Mouse (Mus musculus): ENCODE measurements around the gene Pdzd8.

Gene Pdzd8

DNA sequence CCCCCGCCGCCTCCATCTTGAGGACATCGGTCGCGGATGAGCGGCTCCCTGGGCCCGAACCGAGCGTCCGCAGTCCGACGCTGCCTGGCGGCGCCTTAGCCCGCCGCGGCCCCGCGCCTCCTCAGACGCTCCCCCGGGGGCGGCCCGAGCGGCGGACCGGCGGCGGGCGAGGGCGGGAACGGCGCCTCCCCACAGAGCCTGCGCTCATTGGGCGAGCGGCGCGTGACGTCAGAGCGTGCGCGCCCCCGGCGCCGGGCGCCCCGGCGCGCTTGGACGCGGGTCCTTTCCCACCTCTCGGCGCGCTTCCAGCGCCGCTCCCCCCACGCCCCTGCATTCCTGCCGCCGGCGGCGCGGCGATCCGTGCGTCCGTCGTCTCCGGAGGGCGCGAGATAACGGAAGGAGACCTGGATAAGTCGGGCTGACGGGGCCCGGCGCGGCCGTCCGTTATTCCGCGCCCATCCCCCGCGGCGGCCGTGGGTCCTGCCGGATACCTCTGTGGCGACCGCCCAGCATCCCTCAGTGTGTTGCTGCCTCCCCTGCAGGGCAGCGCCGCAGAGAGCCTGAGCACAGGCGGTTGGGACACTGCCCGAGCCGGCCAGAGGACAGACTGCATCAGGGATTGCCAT is at the start of gene Pdzd8:
Gene Pdzd8, minus strand, starts transcription at position 123 of the 626 bp plus-strand sequence.
- DNase-seq (ENCODE audit: low read depth, low spot score), result peak; percentile 93

DNA sequence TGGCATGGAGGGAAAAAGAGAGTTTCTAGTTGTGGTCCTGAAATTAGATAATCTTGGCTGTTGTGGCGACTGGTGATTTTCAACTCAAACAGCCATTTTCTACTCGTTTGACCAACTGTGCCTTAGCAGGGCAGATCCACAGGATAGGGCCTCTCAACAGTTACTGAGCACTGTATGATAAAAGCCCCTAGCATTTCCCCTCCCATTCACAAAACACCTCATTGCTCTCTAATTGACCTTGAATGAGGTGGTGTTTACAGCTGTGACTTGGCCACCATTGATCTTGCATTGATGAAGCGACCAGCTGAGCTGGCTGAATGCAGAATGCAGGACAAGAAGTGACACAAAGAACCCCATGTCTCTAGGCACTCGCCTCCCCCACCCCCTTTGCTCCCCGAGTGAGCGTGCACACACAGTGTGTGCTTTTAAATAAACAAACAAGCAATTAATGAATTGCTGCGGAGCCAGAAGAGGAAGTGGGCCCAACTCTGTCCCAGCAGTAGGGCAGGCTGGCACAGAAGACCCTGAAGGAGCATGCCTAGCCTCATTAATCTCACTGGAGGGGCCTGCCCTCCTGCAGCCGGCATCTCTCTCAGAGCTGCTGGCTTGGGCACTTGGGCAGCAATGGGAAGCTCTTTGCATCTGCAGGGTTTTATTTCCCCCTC is 48.3 kb upstream of the Pdzd8 start:
- no peak for DNase-seq (ENCODE audit: low read depth, low spot score)

DNA sequence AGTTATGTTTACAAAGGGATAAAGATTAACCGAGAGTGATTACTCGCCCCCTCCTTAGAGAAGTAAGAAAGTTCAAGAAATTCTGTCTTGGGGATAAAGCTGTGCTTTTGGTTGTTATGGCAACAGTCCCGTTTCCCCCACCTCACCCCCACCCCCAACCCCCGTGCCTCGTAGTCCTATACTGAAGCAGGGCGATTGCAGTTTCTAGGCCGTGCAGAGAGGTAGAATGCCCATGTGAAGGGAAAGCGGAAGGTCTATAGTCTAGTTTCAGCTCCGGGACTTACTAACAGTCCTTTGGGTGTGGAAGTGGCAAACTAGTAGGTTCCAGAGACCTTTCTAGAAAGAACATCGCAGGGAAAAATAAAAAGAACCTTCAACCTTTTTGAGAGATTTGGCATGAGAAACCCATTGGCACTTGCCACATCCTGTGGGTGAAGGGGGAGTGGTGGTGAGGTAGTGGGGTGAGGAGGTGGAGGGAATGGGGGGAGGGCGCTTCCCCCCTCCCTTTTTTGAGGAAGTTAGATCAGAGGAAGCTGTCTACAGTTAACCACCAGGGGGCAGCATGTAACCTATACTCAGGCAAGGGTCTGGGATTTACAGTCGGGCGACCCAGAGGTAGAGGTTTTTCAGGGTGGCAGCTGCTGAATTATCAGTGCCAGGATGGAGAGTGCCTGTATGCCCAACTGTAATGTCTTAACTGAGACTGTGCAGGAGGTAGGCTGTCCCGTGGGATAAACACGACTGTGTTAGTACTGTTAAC is 43.4 kb upstream of the Pdzd8 start:
- peak; percentile 95 for DNase-seq (ENCODE audit: low read depth, low spot score)

DNA sequence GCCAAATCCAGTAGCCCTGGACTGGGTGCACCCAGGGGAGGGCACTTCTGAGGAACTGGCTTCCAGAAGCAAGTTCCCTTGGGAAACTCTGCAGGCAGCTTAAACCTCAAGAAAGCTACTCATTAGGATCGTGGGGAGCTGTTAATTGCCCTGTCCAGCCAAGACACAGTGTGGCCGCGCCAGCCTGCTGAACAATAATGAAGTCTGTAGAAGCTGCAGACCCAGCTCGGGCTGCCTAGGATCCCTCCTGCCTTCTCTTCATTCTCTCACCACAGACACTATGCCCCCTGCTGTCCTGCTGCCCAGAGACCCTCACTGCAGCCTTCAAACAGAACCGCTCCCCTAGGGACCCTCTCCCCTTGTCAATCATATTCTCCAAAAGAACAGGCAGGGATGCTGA is 42.8 kb upstream of the Pdzd8 start:
- peak; percentile 20 for DNase-seq (ENCODE audit: low read depth, low spot score)

DNA sequence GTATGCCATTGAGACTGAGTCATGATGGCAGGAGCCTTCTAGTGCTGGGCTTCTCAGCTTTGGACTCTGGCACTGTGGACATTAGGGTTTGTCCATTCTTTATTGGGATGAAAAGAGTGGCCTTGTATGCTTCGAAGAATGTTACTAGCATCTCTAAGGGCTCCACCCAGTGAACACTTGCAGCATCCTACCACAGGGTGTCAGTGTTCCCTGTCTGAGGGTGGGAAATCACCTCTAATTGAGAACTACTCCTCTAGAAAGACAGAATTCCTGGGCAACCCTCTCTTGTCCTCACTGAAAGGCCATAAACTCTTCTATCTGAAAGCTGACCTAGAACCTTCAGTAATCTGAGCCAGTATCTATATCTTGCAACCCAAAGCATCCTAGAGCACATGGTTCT is 41.6 kb upstream of the Pdzd8 start:
- DNase-seq (ENCODE audit: low read depth, low spot score), result peak; percentile 74

DNA sequence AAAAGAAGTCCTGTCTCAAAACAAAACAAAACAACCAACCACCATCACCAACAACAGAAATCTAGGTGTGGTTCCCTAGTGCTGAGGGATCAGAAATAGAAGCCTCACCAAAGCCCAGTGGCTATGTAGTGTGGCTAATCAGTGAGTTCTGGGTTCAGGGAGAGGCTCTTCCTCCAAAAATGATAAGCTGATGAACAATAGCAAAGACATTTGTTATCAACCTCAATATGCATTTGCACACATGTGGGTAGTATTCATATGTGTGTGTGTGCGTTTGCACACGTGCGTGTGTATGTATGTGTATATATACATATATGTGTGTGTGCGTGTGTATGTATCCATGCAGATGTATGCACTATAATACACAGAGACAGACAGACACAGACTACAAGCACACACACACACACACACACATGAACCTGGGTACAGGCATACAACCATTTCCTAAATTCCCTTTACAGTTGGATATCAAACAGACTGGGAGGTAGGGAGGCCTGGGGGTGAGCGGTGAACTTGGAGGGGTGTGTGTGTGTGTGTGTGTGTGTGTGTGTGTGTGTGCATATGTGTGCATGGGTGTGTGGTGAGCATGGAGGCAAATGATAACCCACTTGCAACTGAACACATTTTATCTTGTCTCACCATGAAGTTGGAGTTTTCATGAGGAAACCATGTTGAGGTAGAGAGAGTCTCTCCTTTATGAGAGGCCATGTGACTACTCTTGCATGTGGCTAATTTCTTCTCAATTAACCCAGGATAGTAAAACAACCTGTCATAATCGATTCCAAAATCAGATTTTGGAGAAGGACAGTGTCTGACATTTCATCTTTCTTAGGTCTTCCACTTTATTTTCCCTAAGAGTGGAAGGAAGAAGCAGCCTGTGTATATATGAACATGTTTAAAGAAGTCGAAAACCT is 39.3 kb upstream of the Pdzd8 start:
- DNase-seq (ENCODE audit: low read depth, low spot score), result no peak

DNA sequence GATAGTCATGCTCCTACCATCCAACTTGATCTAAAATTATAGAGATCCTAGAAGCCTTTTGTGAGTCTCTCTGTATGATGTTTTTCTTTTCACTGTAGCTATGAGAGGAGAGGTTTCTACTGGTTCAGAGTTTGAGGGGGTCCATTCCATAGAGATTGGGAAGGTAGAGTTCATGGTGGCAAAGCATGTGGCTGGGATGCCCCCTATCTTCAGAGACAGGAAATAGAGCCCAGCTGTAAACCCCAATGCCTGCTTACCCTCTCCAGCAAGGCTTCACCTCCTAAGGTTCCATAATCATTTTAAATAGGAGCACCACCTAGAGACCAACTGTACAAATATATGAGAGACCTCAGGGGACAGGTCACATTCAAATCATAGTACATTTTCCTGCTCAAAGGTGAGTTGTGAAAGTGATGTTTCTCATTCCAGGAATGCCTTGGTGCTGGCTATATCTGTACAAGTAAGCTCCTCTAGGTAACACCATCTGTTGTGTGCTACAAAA is 36.9 kb upstream of the Pdzd8 start:
- no peak for DNase-seq (ENCODE audit: low read depth, low spot score)

DNA sequence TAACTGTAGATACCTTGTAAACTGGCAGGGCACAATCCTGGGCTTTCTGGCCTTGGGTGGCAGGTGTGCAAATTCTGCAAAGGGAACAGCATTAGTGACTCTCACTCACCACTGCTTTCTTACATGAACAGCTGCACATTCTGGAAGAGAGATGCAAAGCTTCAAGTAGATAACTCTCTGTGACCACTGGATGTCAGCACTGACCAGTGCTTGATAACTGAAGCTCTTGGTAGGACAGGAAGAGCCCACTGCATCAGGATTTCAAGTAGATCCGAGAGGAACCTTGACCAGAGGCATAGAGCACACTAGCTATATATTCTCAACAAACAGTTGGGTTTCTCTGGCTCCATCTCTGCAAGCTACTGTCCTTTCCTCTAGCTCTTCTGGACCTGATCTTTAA is 34.4 kb upstream of the Pdzd8 start:
- no peak for DNase-seq (ENCODE audit: low read depth, low spot score)

DNA sequence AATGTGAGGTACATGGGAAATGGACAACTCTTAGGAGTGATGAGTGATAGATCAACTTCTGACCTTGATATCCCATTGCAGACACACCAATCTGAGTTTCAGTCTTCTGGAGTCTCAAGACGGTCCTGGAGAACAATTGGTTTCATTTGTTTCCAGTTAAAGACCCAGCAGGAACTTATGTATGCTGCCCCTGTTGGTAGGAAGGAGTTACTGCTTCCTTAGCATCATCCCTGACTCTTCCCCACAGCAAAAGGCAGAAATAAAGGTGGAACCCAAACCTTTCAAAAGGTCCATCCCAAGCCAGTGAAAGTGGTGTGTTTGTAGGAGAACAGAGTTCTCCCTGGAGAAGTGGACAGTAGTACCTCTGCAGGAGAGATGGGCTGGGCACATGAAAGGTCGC is 30.9 kb upstream of the Pdzd8 start:
- DNase-seq (ENCODE audit: low read depth, low spot score), result peak; percentile 42

DNA sequence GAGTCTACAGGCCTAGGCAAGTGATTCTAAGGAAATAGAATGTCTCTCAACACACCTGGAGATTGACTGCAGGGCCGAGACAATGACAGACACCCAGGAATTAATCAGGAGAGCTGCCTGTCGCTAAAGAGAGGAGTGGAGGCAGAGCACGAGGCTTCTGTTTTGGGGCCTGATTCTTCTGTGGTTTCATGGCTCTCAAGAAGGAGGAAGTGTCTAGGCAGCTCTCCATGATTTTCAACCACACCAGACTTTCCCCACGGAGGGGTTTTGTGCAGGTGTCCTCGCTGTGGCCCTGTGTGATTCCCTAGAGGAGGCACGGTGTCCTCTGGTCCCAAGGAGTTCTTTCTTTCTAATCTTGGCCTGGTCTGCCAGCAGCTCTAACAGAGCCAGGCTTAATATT is 29.4 kb upstream of the Pdzd8 start:
- DNase-seq (ENCODE audit: low read depth, low spot score), result no peak

DNA sequence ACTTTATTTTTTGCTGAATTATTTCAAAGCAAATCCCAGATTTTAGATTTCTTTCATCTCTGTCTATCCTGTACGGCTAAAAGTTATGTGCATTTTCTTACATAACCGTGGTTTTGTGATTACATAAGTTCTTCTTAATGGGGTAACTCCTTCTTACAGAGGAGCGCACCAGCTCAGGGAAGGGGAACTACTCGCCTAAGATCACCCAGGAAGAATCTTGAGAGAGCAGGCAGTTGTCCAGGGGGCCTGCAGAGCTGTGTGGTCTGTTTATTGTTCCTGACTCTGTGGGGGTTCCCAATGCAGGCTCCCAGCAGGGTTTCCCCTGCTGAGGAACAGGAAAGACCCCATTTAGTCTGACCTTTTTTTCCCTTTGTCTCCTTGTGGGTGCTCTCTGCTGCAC is 27.3 kb upstream of the Pdzd8 start:
- DNase-seq (ENCODE audit: low read depth, low spot score), result no peak

DNA sequence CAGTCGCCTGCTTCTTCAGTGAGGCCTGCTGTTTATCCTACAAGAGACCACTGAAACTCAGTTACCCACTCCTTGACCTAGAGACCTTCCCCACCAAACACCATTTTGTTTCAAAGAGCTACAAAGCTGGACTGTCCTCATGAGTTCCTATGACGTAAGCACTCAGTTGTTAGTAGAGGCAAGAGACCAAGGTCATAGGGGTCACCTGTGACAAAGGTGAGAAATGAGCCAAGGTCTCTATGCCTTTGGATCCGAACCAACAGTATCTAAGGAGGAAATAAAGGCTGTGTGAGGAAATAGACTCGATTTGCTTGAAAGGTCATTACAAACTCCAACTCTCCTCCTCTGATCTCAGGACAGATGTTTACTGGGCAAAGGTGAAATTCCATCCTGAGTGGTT is 25.4 kb upstream of the Pdzd8 start:
- DNase-seq (ENCODE audit: low read depth, low spot score), result no peak

DNA sequence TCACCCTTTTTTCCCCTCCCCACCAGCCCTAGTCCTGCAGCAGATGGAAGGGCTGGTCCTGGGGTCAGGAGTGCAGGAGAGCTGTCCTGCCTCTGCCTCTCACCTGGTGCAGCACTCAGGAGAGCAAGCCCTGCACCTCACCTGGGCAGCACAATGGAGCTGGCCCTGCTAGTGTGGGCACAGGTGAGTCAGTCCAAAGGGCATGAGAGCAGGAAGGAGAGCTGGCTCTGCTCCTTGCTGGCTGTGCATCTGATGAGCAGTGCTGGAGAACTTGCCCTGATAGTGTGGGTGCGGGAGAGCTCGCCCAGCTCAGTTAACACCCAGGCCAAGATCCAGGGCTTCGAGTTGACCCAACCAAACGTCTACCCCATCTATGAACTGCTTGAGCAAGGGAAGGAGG is 22.3 kb upstream of the Pdzd8 start:
- no peak for DNase-seq (ENCODE audit: low read depth, low spot score)

DNA sequence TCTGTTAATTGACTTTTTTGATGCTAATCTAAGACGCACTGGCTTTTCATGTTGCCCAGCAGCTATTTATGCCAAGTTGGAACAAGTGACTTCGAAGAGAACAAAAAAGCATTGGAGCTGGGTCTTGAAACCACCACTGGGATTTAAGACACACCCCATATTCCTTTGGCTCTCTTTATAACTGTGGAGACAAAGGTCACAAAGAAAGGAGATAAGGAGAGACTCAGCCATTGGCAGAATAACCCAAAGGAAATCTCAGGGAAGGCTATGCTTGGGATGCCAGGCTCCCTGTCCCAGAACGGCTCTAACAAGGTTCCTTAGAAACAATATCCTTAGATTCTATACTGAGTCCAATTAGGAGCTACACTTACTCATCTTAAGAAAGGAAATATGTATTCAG is 21.1 kb upstream of the Pdzd8 start:
- no peak for DNase-seq (ENCODE audit: low read depth, low spot score)

DNA sequence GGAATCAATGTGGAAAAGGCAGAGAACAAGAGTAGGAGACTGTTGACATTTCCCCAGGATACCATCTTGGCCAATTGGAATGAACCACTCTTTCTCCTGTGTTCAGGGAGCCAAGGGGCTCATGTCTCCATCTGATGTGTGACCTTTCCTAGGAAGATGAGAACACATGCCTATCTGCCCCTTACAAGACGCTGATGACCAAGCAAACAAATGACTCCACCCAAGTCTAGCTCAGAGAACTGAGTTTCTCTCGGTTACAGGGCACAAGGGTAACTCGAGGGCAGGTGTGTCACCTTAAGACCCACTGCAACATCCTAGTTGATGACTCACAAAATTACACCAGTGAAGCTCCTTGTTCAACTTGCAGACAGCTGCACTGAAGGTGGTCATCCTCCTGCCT is 18.1 kb upstream of the Pdzd8 start:
- DNase-seq (ENCODE audit: low read depth, low spot score), result no peak

DNA sequence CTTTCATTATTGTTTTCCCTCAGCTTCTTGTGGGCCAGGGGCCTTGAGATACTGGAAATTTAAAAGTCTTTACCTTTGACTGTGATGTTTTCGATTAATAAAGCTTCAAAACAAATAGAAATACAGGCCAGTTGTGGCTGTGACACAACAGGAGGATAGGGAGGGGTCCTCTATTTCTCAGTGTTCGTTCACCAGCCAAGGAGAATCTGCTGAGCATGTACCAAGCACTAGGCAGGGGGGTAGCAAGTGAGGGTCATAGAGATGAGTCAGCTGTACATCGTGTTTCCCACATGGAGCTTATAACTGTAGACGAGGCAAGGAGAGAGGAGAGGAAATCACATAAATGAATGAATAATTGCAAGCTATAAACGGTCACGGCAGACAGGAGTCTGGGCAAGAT is 17.1 kb upstream of the Pdzd8 start:
- no peak for DNase-seq (ENCODE audit: low read depth, low spot score)

DNA sequence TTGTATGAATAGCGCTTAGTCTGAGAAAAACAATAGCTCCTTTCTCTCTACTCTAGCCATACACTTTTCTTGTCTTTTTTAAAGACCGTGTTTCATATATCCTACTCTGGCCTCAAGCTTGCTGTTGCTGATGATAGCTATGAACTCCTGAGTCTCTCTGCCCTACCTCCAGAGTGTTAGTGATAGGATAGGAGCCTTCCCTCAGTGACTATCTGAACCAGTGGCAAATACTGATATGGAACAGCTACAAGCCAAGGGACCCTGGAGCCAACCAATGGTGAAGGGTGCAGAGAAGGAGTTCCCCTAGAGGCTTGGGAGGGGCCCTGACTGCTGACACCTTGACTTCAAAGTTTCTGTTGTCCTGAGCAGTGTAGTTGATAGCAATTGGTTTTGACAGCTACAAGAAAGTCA is 14.9 kb upstream of the Pdzd8 start:
- no peak for DNase-seq (ENCODE audit: low read depth, low spot score)

DNA sequence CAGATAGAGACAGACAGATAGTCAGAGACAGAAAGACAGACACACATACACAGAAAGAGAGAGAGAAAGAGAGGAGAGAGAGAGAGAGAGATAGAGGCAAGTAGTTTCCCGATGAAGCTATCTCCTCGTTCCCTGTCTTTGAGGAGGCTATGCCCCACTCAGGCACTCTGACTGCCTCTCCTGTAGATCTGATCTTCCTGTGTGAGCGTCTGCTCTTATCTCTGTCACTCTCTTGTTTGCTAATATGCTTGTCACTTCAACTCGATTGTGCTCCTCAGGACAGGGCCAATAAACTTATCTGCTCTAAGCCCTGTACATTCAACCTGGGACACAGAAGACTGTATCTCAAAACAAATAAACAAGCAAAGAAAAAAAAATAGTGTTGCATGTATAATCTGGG is 13.6 kb upstream of the Pdzd8 start:
- no peak for DNase-seq (ENCODE audit: low read depth, low spot score)

DNA sequence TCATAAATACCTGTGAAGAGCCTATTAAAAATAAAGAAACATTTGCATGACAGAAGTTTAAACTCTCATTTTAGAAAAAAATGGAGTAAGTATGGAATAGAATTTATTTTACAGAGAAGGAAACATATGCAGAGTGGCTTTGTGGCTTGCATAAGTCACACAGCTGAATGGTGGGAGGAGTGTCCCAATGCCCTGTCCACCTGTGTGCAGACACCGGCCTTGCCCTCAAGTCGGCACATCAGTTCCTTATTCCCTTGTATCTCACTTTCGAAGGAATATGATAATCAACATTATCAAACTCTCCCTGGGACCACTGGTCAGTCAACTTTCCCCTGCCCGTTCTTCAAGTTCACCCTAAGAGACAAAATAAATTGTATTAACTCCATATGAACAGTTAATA is 12.3 kb upstream of the Pdzd8 start:
- no peak for DNase-seq (ENCODE audit: low read depth, low spot score)

DNA sequence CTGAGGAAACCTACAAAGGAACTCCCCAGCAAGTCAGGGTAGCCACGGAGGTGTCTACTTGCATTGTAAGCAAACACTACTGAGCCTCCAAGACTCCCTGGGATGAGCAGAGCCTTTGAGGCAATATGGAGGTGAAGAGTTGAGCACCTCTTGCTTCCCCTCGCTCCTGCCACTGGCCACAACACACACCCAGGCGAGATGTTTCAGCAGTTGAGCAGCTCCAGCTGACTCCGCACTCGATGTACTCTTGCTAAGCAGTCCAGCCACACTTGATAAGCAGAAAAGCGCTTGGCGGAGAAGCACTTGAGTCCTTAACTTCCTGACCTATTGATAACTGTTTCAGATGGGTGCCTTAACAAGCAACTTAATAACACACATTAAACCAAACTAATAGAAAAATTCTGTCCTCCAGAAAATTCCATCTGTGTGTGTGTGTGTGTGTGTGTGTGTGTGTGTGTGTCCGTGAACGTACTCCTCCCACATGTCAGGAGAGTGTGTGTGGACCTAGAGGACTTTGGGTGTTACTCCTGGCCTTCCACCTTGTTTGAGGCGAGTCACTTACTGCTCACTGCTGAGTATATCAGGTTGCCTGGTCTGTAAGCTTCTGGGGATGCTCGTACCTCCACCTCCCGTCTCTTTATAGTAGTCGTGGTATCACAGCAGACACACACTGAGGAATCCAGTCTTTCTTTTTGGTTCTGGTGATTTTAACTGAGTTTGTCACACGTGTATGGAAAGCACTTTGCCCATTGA is 11.4 kb upstream of the Pdzd8 start:
- DNase-seq (ENCODE audit: low read depth, low spot score), result no peak

DNA sequence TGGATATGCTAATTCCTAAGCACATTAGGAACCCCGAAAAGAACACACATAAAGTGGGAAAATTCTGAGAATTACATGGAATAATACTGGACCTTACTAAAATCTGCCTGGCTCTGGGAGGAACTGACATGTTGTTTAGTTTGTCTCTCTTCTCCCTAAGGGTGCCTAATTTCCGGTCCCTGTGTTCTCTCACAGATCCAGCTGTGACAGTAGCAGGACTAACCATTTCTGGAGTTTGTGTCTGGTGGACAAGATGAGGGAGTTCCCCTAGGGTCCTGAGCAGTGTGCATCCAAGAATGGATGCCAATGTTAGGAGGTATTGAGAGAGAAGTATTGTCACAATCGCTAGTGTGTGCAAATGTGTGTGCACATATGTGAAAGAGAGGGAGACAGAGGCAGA is 10.8 kb upstream of the Pdzd8 start:
- no peak for DNase-seq (ENCODE audit: low read depth, low spot score)
